Mouse (Mus musculus): ENCODE data around the gene Trim29.

GRCm38 (mm10) chr9:43358591-43359323, 48.1 kb downstream of the Trim29 start:
- TF ChIP-seq POLR2A (IDR thresholded peaks at IDR 0.05; ENCODE audit: low read depth, low read length): no peak
- no peak for TF ChIP-seq CTCF (IDR thresholded peaks at IDR 0.05; ENCODE audit: extremely low read depth, insufficient read length, insufficient replicate concordance, low read depth, low read length)
